Comparison of ENCODE assay signal across 9 mouse cellular contexts in the genomic region with DNA sequence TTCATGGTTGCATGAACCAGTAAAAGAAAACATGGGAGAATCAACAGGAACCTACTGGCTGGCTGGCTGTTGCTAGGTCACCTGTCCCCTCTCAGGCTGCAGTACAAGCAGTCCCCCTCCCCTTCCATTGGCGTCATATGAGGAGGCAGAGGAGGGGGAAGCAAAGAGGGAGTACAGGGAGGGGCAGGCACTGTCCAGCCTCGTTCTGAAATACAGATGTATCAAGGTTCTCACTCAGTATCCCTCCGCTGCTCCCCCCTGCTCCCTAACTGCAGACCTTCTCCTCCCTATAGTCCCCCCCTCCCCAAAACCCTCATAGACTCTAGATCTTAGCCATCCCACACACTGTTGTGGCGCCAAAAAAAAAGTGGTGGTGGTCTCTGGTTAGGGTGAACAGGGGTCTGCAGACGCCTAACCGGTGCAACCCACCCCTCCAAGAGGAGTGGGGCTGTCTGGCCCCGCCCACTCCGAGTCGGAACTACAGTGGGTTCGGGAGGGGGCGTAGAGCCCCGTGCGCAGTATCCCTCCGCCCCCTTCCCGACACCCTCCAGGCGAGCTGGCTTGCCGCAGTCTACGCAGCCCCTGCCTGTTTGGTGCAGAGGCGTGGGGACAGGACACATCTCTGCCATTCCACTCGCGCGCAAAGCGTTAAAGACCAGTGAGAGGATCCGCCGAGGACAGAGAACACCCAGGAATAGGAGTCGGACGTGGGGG. TPM values are rescaled to one million over a fixed set of nuclear protein-coding genes. Genes with fewer than 3 reads are reported as not detected.
DNase-seq lines count a peak whose midpoint lies in the region; ATAC-seq and TF ChIP-seq lines count a peak whose summit lies in the region.
"Not testable (repeated sequence)": the region's sequence is repeated elsewhere in the genome, so short reads cannot be mapped to it uniquely, and the experiment has no call there.
"Had no signal": no experiment of that assay in that cellular context is flagged by ENCODE, and none has a peak within 500 bp of the region (broad histone marks: within the 10 kb centered on the region; RNA-seq: fewer than 3 reads in every experiment).

No protein-coding gene starts in this region.

- H3K36me3 ChIP-seq in E14TG2a.4 (ENCODE audit: insufficient read depth, low read length): peaks cover 25% of the 10 kb centered on the region
- peaks cover 18% of the 10 kb centered on the region for H3K36me3 ChIP-seq in forebrain, embryonic 14.5 days (ENCODE audit: control insufficient read depth, insufficient read depth, low read length)
- H3K36me3 ChIP-seq in liver, embryonic 11.5 days (ENCODE audit: control insufficient read depth, insufficient read depth, low read length); midbrain, embryonic 16.5 days (ENCODE audit: control insufficient read depth, insufficient read depth, low read length); stomach, embryonic 14.5 days (ENCODE audit: control insufficient read depth, insufficient read depth, low read length): not testable (repeated sequence)

- DNase-seq in cerebellum, adult 11-12 months: peak; percentile 71
- peak; percentile 81 for DNase-seq in forebrain, embryonic 14.5 days (ENCODE audit: low spot score)
- DNase-seq in heart, postnatal 4 days: peak; percentile 62
- DNase-seq in kidney, postnatal 36 days: peak; percentile 4 to 31
- DNase-seq in liver, embryonic 11.5 days (ENCODE audit: low spot score): peak; percentile 44

- peak overlapping the region; percentile 71 for H3K9ac ChIP-seq in forebrain, embryonic 14.5 days (ENCODE audit: low read length)
- 0 out of 2 replicates have a peak overlapping the region, but pooled peaks have one; percentile 43 for H3K9ac ChIP-seq in liver, embryonic 11.5 days (ENCODE audit: low read depth, low read length)
- H3K9ac ChIP-seq in midbrain, embryonic 16.5 days (ENCODE audit: low read depth, low read length): peak overlapping the region; percentile 81
- 0 out of 2 replicates have a peak overlapping the region, but pooled peaks have one; percentile 30 for H3K9ac ChIP-seq in stomach, embryonic 14.5 days (replicated peaks; ENCODE audit: low read depth, low read length)

- peak; percentile 95 for ATAC-seq in forebrain, embryonic 14.5 days
- ATAC-seq in liver, embryonic 11.5 days (replicated peaks; ENCODE audit: low FRiP score): peak; percentile 83
- ATAC-seq in midbrain, embryonic 16.5 days: peak; percentile 94
- ATAC-seq in stomach, embryonic 14.5 days (ENCODE audit: insufficient number of reproducible peaks, insufficient read depth, low FRiP score, low read depth): peak; percentile 89

- not testable (repeated sequence) for TF ChIP-seq CTCF in E14TG2a.4 (conservative IDR thresholded peaks at IDR 0.05; ENCODE audit: low read length)

- H3K27ac ChIP-seq in forebrain, embryonic 14.5 days (ENCODE audit: low read depth, low read length): peak overlapping the region; percentile 39; the same call in 1 of the 2 replicates
- H3K27ac ChIP-seq in liver, embryonic 11.5 days (ENCODE audit: low read depth, low read length); stomach, embryonic 14.5 days (ENCODE audit: low read length): not testable (repeated sequence)
- peak overlapping the region; percentile 86 for H3K27ac ChIP-seq in midbrain, embryonic 16.5 days (ENCODE audit: low read length)

- H3K4me3 ChIP-seq in E14TG2a.4 (replicated peaks; ENCODE audit: low read length): peak overlapping the region; percentile 83
- H3K4me3 ChIP-seq in forebrain, embryonic 14.5 days (ENCODE audit: low read depth, low read length): peak overlapping the region; percentile 53
- H3K4me3 ChIP-seq in liver, embryonic 11.5 days (ENCODE audit: low read depth, low read length): peak overlapping the region; percentile 57
- H3K4me3 ChIP-seq in midbrain, embryonic 16.5 days (ENCODE audit: low read depth, low read length): peak overlapping the region; percentile 58
- H3K4me3 ChIP-seq in stomach, embryonic 14.5 days (ENCODE audit: low read depth, low read length): peak overlapping the region; percentile 47

- 28% methylated on average over 22 of the region's 27 CpGs for WGBS in forebrain, embryonic 14.5 days
- 15% methylated on average over 25 of the region's 27 CpGs for WGBS in liver, embryonic 11.5 days
- 25% methylated on average over 20 of the region's 27 CpGs for WGBS in midbrain, embryonic 16.5 days
- 31% methylated on average over 25 of the region's 27 CpGs for WGBS in stomach, embryonic 14.5 days

- H3K4me1 ChIP-seq in E14TG2a.4 (replicated peaks; ENCODE audit: low read depth, low read length); forebrain, embryonic 14.5 days (ENCODE audit: control insufficient read depth, insufficient read depth, low read length); liver, embryonic 11.5 days (replicated peaks; ENCODE audit: control insufficient read depth, insufficient read depth, low read length); midbrain, embryonic 16.5 days (ENCODE audit: control insufficient read depth, insufficient read depth, low read length); stomach, embryonic 14.5 days (ENCODE audit: control insufficient read depth, insufficient read depth, low read length): not testable (repeated sequence)

- H3K27me3 ChIP-seq in E14TG2a.4 (ENCODE audit: insufficient read depth, low read length); forebrain, embryonic 14.5 days (replicated peaks; ENCODE audit: control insufficient read depth, insufficient read depth, low read length); liver, embryonic 11.5 days (replicated peaks; ENCODE audit: control insufficient read depth, insufficient read depth, low read length); midbrain, embryonic 16.5 days (ENCODE audit: control insufficient read depth, insufficient read depth, low read depth, low read length); stomach, embryonic 14.5 days (ENCODE audit: control insufficient read depth, insufficient read depth, low read length): not testable (repeated sequence)

- peak overlapping the region; percentile 54 for H3K4me2 ChIP-seq in forebrain, embryonic 14.5 days (ENCODE audit: low read length)
- H3K4me2 ChIP-seq in liver, embryonic 11.5 days: peak overlapping the region; percentile 70
- peak overlapping the region; percentile 36 for H3K4me2 ChIP-seq in midbrain, embryonic 16.5 days (ENCODE audit: low read length)
- peak overlapping the region; percentile 49 for H3K4me2 ChIP-seq in stomach, embryonic 14.5 days (replicated peaks; ENCODE audit: low read depth, low read length)

- not testable (repeated sequence) for H3K9me3 ChIP-seq in E14TG2a.4 (ENCODE audit: low read length); forebrain, embryonic 14.5 days (replicated peaks; ENCODE audit: control insufficient read depth, low read length); liver, embryonic 11.5 days (ENCODE audit: control insufficient read depth, low read length); midbrain, embryonic 16.5 days (replicated peaks; ENCODE audit: control insufficient read depth, low read length, poor library complexity, severe bottlenecking); stomach, embryonic 14.5 days (ENCODE audit: control insufficient read depth, low read depth, low read length)

RNA-seq across cellular contexts. Expression of a gene that starts 1.6 kb away (rescaled TPM):
- 88.2 and 104 TPM in 2 replicates for polyA plus RNA-seq in forebrain, embryonic 14.5 days (2014; fragmentation: Nextera tagmentation; extraction: Ambion mirVana)
- total RNA-seq in heart, postnatal 4 days (2021): 10 to 100 TPM; 47.2 to 61.2 TPM
- polyA plus RNA-seq in liver, embryonic 11.5 days (2014; fragmentation: Nextera tagmentation; extraction: Ambion mirVana): 35.6 and 36.8 TPM in 2 replicates
- polyA plus RNA-seq in midbrain, embryonic 16.5 days (2015; fragmentation: Nextera tagmentation; extraction: Ambion mirVana): 129 and 136 TPM in 2 replicates
- polyA plus RNA-seq in stomach, embryonic 14.5 days (2014; fragmentation: Nextera tagmentation; extraction: Ambion mirVana): 46.6 and 51.1 TPM in 2 replicates

RNA-seq across cellular contexts. Expression of a gene that starts 43.1 kb away (rescaled TPM):
- polyA plus RNA-seq in forebrain, embryonic 14.5 days (2014; fragmentation: Nextera tagmentation; extraction: Ambion mirVana): 100 and 111 TPM in 2 replicates
- 10 to 100 TPM in 1 of 2 experiments, 1 to 10 TPM in 1; 8.0 to 11.9 TPM for total RNA-seq in heart, postnatal 4 days (2021)
- 6.5 and 8.9 TPM in 2 replicates for polyA plus RNA-seq in liver, embryonic 11.5 days (2014; fragmentation: Nextera tagmentation; extraction: Ambion mirVana)
- 261 and 291 TPM in 2 replicates for polyA plus RNA-seq in midbrain, embryonic 16.5 days (2015; fragmentation: Nextera tagmentation; extraction: Ambion mirVana)
- 26.6 and 29.1 TPM in 2 replicates for polyA plus RNA-seq in stomach, embryonic 14.5 days (2014; fragmentation: Nextera tagmentation; extraction: Ambion mirVana)
- polyA plus RNA-seq: C2C12 had no signal

RNA-seq across cellular contexts. Expression of a gene that starts 53.2 kb away (rescaled TPM):
- polyA plus RNA-seq in forebrain, embryonic 14.5 days (2014; fragmentation: Nextera tagmentation; extraction: Ambion mirVana): 7.6 TPM in 2 replicates
- total RNA-seq in heart, postnatal 4 days (2021): 10 to 100 TPM; 11.5 to 12.4 TPM
- polyA plus RNA-seq in liver, embryonic 11.5 days (2014; fragmentation: Nextera tagmentation; extraction: Ambion mirVana): 7.3 and 8.4 TPM in 2 replicates
- 13.4 and 13.7 TPM in 2 replicates for polyA plus RNA-seq in midbrain, embryonic 16.5 days (2015; fragmentation: Nextera tagmentation; extraction: Ambion mirVana)
- 7.7 and 9.6 TPM in 2 replicates for polyA plus RNA-seq in stomach, embryonic 14.5 days (2014; fragmentation: Nextera tagmentation; extraction: Ambion mirVana)

RNA-seq across cellular contexts. Expression of a gene that starts 53.2 kb away (rescaled TPM):
- 94.4 and 118 TPM in 2 replicates for polyA plus RNA-seq in forebrain, embryonic 14.5 days (2014; fragmentation: Nextera tagmentation; extraction: Ambion mirVana)
- total RNA-seq in heart, postnatal 4 days (2021): 10 to 100 TPM; 30.3 to 34.1 TPM
- polyA plus RNA-seq in liver, embryonic 11.5 days (2014; fragmentation: Nextera tagmentation; extraction: Ambion mirVana): 24.2 and 28.5 TPM in 2 replicates
- 298 and 313 TPM in 2 replicates for polyA plus RNA-seq in midbrain, embryonic 16.5 days (2015; fragmentation: Nextera tagmentation; extraction: Ambion mirVana)
- polyA plus RNA-seq in stomach, embryonic 14.5 days (2014; fragmentation: Nextera tagmentation; extraction: Ambion mirVana): 47.3 and 47.4 TPM in 2 replicates

Comparison
In these comparisons a context has a peak if more than half of its experiments do, and no peak if none do; other contexts are left out.
1. DNase-seq: peak in every context shown above with its lines; median percentile 81 in forebrain, embryonic 14.5 days; 71 in cerebellum, adult 11-12 months; 62 in heart, postnatal 4 days; 44 in liver, embryonic 11.5 days; 18 in kidney, postnatal 36 days.
2. H3K9ac ChIP-seq: peak in every context shown above with its lines; median percentile 81 in midbrain, embryonic 16.5 days; 71 in forebrain, embryonic 14.5 days; 43 in liver, embryonic 11.5 days; 30 in stomach, embryonic 14.5 days.